Mouse (Mus musculus): Measurements from ENCODE around the gene Tm9sf1.

DNA sequence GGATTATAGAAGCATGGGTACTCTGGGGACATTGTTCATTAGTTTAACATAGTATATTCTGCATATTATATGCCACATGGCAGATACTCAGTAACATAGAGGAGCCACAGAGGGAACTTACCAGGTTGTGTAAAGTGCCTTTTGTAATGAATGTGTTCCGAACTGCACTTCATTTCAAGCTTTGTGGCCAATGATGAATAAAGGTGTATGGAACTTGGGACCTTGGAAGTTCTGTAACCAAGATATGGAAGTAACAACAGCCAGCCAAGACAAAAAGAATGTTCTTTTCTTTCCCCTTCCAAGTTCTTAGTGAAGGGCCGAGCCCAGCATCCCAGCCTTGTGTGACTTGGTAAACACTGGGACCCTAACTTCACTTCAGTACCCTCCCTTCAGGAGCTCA, 6.3 kb upstream of the Tm9sf1 start, which contains the start of gene Tssk4:
- TF ChIP-seq CTCF (IDR thresholded peaks at IDR 0.05; ENCODE audit: low read depth) (no peak), EP300 (IDR thresholded peaks at IDR 0.05; ENCODE audit: low read depth) (no peak)

All from heart, postnatal 0 days (tissue).